Mouse (Mus musculus): ENCODE measurements at regions not wholly inside any gene's neighbourhood (a gene's known extent, or its start where the extent isn't known, plus 50 kb on each side); places are given as distances from the start of the nearest gene placed in this dataset.
"Not testable (repeated sequence)": the region's sequence is repeated elsewhere in the genome, so short reads cannot be mapped to it uniquely, and the experiment has no call there.

GRCm38 (mm10) chr17:26335551-26335950 lies 79.1 kb upstream of the Neurl1b start:
- no peak for DNase-seq (ENCODE audit: low spot score)

GRCm38 (mm10) chr17:26336011-26336410 lies 78.6 kb upstream of the Neurl1b start:
- peak; percentile 58 for DNase-seq (ENCODE audit: low spot score)

GRCm38 (mm10) chr17:26337106-26337505 lies 77.5 kb upstream of the Neurl1b start:
- no peak for DNase-seq (ENCODE audit: low spot score)

- not testable (repeated sequence) for DNase-seq (ENCODE audit: low spot score)
Measured at GRCm38 (mm10) chr17:26345436-26345835, 69.2 kb upstream of the Neurl1b start.

GRCm38 (mm10) chr17:26348116-26348515 lies 66.5 kb upstream of the Neurl1b start:
- DNase-seq (ENCODE audit: low spot score): no peak

- DNase-seq (ENCODE audit: low spot score): no peak
Measured at GRCm38 (mm10) chr17:26349741-26350140, 64.9 kb upstream of the Neurl1b start.

GRCm38 (mm10) chr17:26350216-26350615 lies 64.4 kb upstream of the Neurl1b start:
- DNase-seq (ENCODE audit: low spot score): no peak

GRCm38 (mm10) chr17:26351991-26352390 lies 62.6 kb upstream of the Neurl1b start:
- no peak for DNase-seq (ENCODE audit: low spot score)

GRCm38 (mm10) chr17:26352712-26353111 lies 61.9 kb upstream of the Neurl1b start:
- no peak for DNase-seq (ENCODE audit: low spot score)

GRCm38 (mm10) chr17:26354431-26354830 lies 60.2 kb upstream of the Neurl1b start:
- no peak for DNase-seq (ENCODE audit: low spot score)

- DNase-seq (ENCODE audit: low spot score): no peak
Measured at GRCm38 (mm10) chr17:26355301-26355700, 59.3 kb upstream of the Neurl1b start.

GRCm38 (mm10) chr17:26356906-26357305 lies 57.7 kb upstream of the Neurl1b start:
- no peak for DNase-seq (ENCODE audit: low spot score)

GRCm38 (mm10) chr17:26357784-26358183 lies 56.8 kb upstream of the Neurl1b start:
- no peak for DNase-seq (ENCODE audit: low spot score)

- DNase-seq (ENCODE audit: low spot score): no peak
Measured at GRCm38 (mm10) chr17:26360711-26361110, 53.9 kb upstream of the Neurl1b start.

- no peak for DNase-seq (ENCODE audit: low spot score)
Measured at GRCm38 (mm10) chr17:26361420-26361819, 53.2 kb upstream of the Neurl1b start.

GRCm38 (mm10) chr17:26361992-26362391 lies 52.6 kb upstream of the Neurl1b start:
- no peak for DNase-seq (ENCODE audit: low spot score)

GRCm38 (mm10) chr17:26362586-26363361 lies 51.9 kb upstream of the Neurl1b start:
- no peak for DNase-seq (ENCODE audit: low spot score)

- peak; percentile 72 for DNase-seq (ENCODE audit: low spot score)
Measured at GRCm38 (mm10) chr17:26363853-26364532, 50.6 kb upstream of the Neurl1b start.
